9 mouse cellular contexts compared by ENCODE assay signal in genomic region chr11:59525237-59525636, GRCm38 (mm10). TPM values are rescaled to one million over a fixed set of nuclear protein-coding genes. Genes with fewer than 3 reads are reported as not detected.
DNase-seq lines count a peak whose midpoint lies in the region; TF ChIP-seq lines count a peak whose summit lies in the region.
"Had no signal": no experiment of that assay in that cellular context is flagged by ENCODE, and none has a peak within 500 bp of the region (broad histone marks: within the 10 kb centered on the region; RNA-seq: fewer than 3 reads in every experiment).

No protein-coding gene starts in this region.

- 3% methylated on average over 10 of the region's 10 CpGs for WGBS in cerebellum, adult 2 months
- 2% methylated on average over 10 of the region's 10 CpGs for WGBS in lung, adult 2 months

- TF ChIP-seq CTCF in MEL (IDR thresholded peaks at IDR 0.05 in 2 of 3, conservative IDR thresholded peaks at IDR 0.05 in 1 of 3; ENCODE audit: control insufficient read depth in 1 of 3, insufficient read depth in 1 of 3, low read depth in 2 of 3, low read length in 3 of 3, poor library complexity in 1 of 3, severe bottlenecking in 1 of 3) = peak in 2 of 3 experiments; percentile 72 to 92
- TF ChIP-seq CTCF in cerebellum, adult 2 months (IDR thresholded peaks at IDR 0.05; ENCODE audit: borderline replicate concordance, insufficient read depth, low read depth, low read length) = peak; percentile 85
- TF ChIP-seq CTCF in lung, adult 2 months (IDR thresholded peaks at IDR 0.05; ENCODE audit: insufficient read depth, low read length) = peak; percentile 66

- H3K9me3 ChIP-seq in MEL (replicated peaks; ENCODE audit: insufficient read depth, low read length) = no peaks in the 10 kb centered on the region

- no peak; a peak in 1 of 4 replicates for TF ChIP-seq EP300 in MEL (IDR thresholded peaks at IDR 0.05; ENCODE audit: low read depth in 1 of 2, low read length in 2 of 2)

- H3K4me3 ChIP-seq in MEL (ENCODE audit: control insufficient read depth in 1 of 2, insufficient read depth in 1 of 2, low read depth in 2 of 2, low read length in 2 of 2) = no peak overlapping the region
- no peak overlapping the region for H3K4me3 ChIP-seq in cerebellum, adult 2 months (replicated peaks; ENCODE audit: insufficient read depth, low read depth, low read length)
- H3K4me3 ChIP-seq in lung, adult 2 months (replicated peaks; ENCODE audit: extremely low read depth, low read depth, low read length) = no peak overlapping the region

- peaks cover 0 to 5% of the 10 kb centered on the region in 2 experiments; a peak in 1 of 4 replicates for H3K27me3 ChIP-seq in MEL (ENCODE audit: control insufficient read depth in 1 of 2, insufficient read depth in 2 of 2, low read length in 2 of 2)
- no peaks in the 10 kb centered on the region for H3K27me3 ChIP-seq in cerebellum, adult 2 months (ENCODE audit: control insufficient read depth, insufficient read depth, low read length)

- H3K79me2 ChIP-seq in MEL (ENCODE audit: control insufficient read depth, insufficient read depth, low read length, poor library complexity) = no peaks in the 10 kb centered on the region

- no peaks in the 10 kb centered on the region for H3K36me3 ChIP-seq in MEL (ENCODE audit: control insufficient read depth in 1 of 2, insufficient read depth in 2 of 2, low read length in 2 of 2)

- peak; percentile 96 for TF ChIP-seq RAD21 in MEL (IDR thresholded peaks at IDR 0.05; ENCODE audit: low read depth, low read length)

- no peak for TF ChIP-seq POLR2A in MEL (IDR thresholded peaks at IDR 0.05; ENCODE audit: control insufficient read depth in 1 of 2, insufficient read depth in 1 of 2, low read depth in 1 of 2, low read length in 2 of 2, poor library complexity in 1 of 2)
- no peak for TF ChIP-seq POLR2A in cerebellum, adult 2 months (IDR thresholded peaks at IDR 0.05; ENCODE audit: borderline replicate concordance, insufficient read depth, low read length)
- no peak for TF ChIP-seq POLR2A in lung, adult 2 months (IDR thresholded peaks at IDR 0.05; ENCODE audit: borderline replicate concordance, extremely low read depth, low read depth, low read length)

- H3K9ac ChIP-seq in MEL (ENCODE audit: control insufficient read depth, low read depth, low read length, poor library complexity, severe bottlenecking) = no peak overlapping the region

- 0 out of 4 replicates have a peak, but pooled peaks cover 0 to 2% of the 10 kb centered on the region in 2 experiments for H3K4me1 ChIP-seq in MEL (ENCODE audit: control insufficient read depth in 1 of 2, insufficient read depth in 2 of 2, low read length in 2 of 2)
- peaks cover 7% of the 10 kb centered on the region; the same call in 1 of the 2 replicates for H3K4me1 ChIP-seq in cerebellum, adult 2 months (ENCODE audit: control insufficient read depth, insufficient read depth, low read length)
- no peaks in the 10 kb centered on the region for H3K4me1 ChIP-seq in lung, adult 2 months (ENCODE audit: control insufficient read depth, insufficient read depth, low read length)

- H3K27ac ChIP-seq in MEL (ENCODE audit: control insufficient read depth, low read depth, low read length) = no peak overlapping the region
- no peak overlapping the region for H3K27ac ChIP-seq in cerebellum, adult 2 months (ENCODE audit: insufficient read depth, low read length)

- DNase-seq in 3T3-L1 (ENCODE audit: low read depth, low spot score) = peak; percentile 92
- peak; percentile 90 for DNase-seq in MEL (ENCODE audit: low read depth, low spot score)
- peak; percentile 79 to 85 for DNase-seq in cerebellum, adult 2 months
- DNase-seq in gastrocnemius, adult 18-20 months (ENCODE audit: low spot score) = peak; percentile 85
- DNase-seq in kidney, postnatal 14 days = peak; percentile 86
- DNase-seq in lung, adult 2 months = peak; percentile 55
- peak; percentile 90 for DNase-seq in retina, postnatal 1 day
- DNase-seq in thymus, postnatal 4 days = peak; percentile 79

TF ChIP-seq in MEL, 35 proteins besides CTCF, POLR2A, EP300 and RAD21 (continues in another document):
- 0 out of 2 replicates have a peak, but pooled peaks have one; percentile 41 for TF ChIP-seq RCOR1 (IDR thresholded peaks at IDR 0.05; ENCODE audit: low read depth, low read length)
- TF ChIP-seq MAX (IDR thresholded peaks at IDR 0.05; ENCODE audit: low read length) = peak; percentile 13; the same call in 1 of the 2 replicates
- no peak for TF ChIP-seq POLR2AphosphoS2 (IDR thresholded peaks at IDR 0.05; ENCODE audit: low read length)
- TF ChIP-seq ZMIZ1 (IDR thresholded peaks at IDR 0.05; ENCODE audit: low read depth, low read length) = no peak
- TF ChIP-seq TAL1 (IDR thresholded peaks at IDR 0.05; ENCODE audit: low read length) = no peak
- peak; percentile 47; the same call in 1 of the 2 replicates for TF ChIP-seq BHLHE40 (IDR thresholded peaks at IDR 0.05; ENCODE audit: borderline replicate concordance, low read depth, low read length)
- TF ChIP-seq KAT2A (conservative IDR thresholded peaks at IDR 0.05; ENCODE audit: low read depth, low read length) = no peak
- TF ChIP-seq GATA1 (IDR thresholded peaks at IDR 0.05; ENCODE audit: low read depth, low read length) = no peak
- TF ChIP-seq CHD1 (IDR thresholded peaks at IDR 0.05; ENCODE audit: low read depth, low read length) = no peak
- TF ChIP-seq ZNF384 (IDR thresholded peaks at IDR 0.05; ENCODE audit: low read depth, low read length) = peak; percentile 99
- no peak for TF ChIP-seq UBTF (IDR thresholded peaks at IDR 0.05; ENCODE audit: borderline replicate concordance, insufficient read depth, low read depth, low read length)
- TF ChIP-seq GABPA (IDR thresholded peaks at IDR 0.05; ENCODE audit: low read depth, low read length) = no peak
- 0 out of 2 replicates have a peak, but pooled peaks have one; percentile 26 for TF ChIP-seq MXI1 (IDR thresholded peaks at IDR 0.05; ENCODE audit: low read depth, low read length)
- no peak for TF ChIP-seq MAFK (IDR thresholded peaks at IDR 0.05; ENCODE audit: borderline replicate concordance, low read depth, low read length)
- TF ChIP-seq NELFE (IDR thresholded peaks at IDR 0.05; ENCODE audit: low read depth, low read length) = no peak
- TF ChIP-seq MYB (IDR thresholded peaks at IDR 0.05; ENCODE audit: low read depth, low read length) = no peak
- TF ChIP-seq JUND (IDR thresholded peaks at IDR 0.05; ENCODE audit: low read depth, low read length) = no peak; the same call in 1 of the 2 replicates
- TF ChIP-seq SIN3A (IDR thresholded peaks at IDR 0.05; ENCODE audit: low read length) = peak; percentile 63
- 0 out of 2 replicates have a peak, but pooled peaks have one; percentile 46 for TF ChIP-seq HCFC1 (IDR thresholded peaks at IDR 0.05; ENCODE audit: low read depth, low read length)
- no peak for TF ChIP-seq CHD2 (IDR thresholded peaks at IDR 0.05; ENCODE audit: low read length)
- peak; percentile 67; the same call in 1 of the 2 replicates for TF ChIP-seq MAZ (IDR thresholded peaks at IDR 0.05; ENCODE audit: low read depth, low read length)
- peak; percentile 43; the same call in 1 of the 2 replicates for TF ChIP-seq ZKSCAN1 (IDR thresholded peaks at IDR 0.05; ENCODE audit: low read depth, low read length)
- no peak for TF ChIP-seq E2F4 (IDR thresholded peaks at IDR 0.05; ENCODE audit: borderline replicate concordance, low read depth, low read length)
- TF ChIP-seq MYC (IDR thresholded peaks at IDR 0.05; ENCODE audit: low read depth, low read length) = peak; percentile 67
- TF ChIP-seq POLR2AphosphoS5 (IDR thresholded peaks at IDR 0.05; ENCODE audit: borderline replicate concordance, low read depth, low read length) = no peak
- peak; percentile 63; the same call in 1 of the 2 replicates for TF ChIP-seq ELF1 (IDR thresholded peaks at IDR 0.05; ENCODE audit: low read depth, low read length)
- TF ChIP-seq ZC3H11A (IDR thresholded peaks at IDR 0.05; ENCODE audit: low read depth, low read length) = peak; percentile 88
- peak; percentile 93 for TF ChIP-seq SMC3 (IDR thresholded peaks at IDR 0.05; ENCODE audit: low read depth, low read length)
- TF ChIP-seq MEF2A (IDR thresholded peaks at IDR 0.05; ENCODE audit: extremely low read depth, insufficient replicate concordance, low read depth, low read length, poor library complexity, severe bottlenecking) = no peak
- TF ChIP-seq ETS1 (IDR thresholded peaks at IDR 0.05; ENCODE audit: low read depth, low read length) = no peak
- 0 out of 2 replicates have a peak, but pooled peaks have one; percentile 19 for TF ChIP-seq TBP (IDR thresholded peaks at IDR 0.05; ENCODE audit: low read depth, low read length)
- TF ChIP-seq NRF1 (IDR thresholded peaks at IDR 0.05; ENCODE audit: insufficient read depth, low read depth, low read length, poor library complexity, severe bottlenecking) = no peak
- no peak for TF ChIP-seq TCF12 (IDR thresholded peaks at IDR 0.05; ENCODE audit: low read depth, low read length)

RNA-seq across cellular contexts. Expression of gene Zkscan17, which starts 1.3 kb away (rescaled TPM):
- 31.7 and 31.8 TPM in 2 replicates for total RNA-seq in MEL (2012; rRNA removed)
- polyA plus RNA-seq in MEL (2012; ENCODE audit: insufficient read depth in 1 of 2, insufficient read length in 2 of 2, low read depth in 1 of 2, low replicate concordance in 2 of 2, missing spikeins in 1 of 2) = 10 to 100 TPM in 1 of 2 experiments, not detected in 1; 49.6 TPM
- 12.4 and 13.1 TPM in 2 replicates for polyA plus RNA-seq in cerebellum, adult 2 months (2012; rRNA removed)
- total RNA-seq in gastrocnemius, adult 18-20 months (2021) = 10 to 100 TPM; 14.3 to 15.6 TPM
- 12.7 and 12.9 TPM in 2 replicates for polyA plus RNA-seq in lung, adult 2 months (2012; rRNA removed)

RNA-seq across cellular contexts. Expression of gene Nlrp3, which starts 16.1 kb away (rescaled TPM):
- not detected in 2 replicates for total RNA-seq in MEL (2012; rRNA removed)
- polyA plus RNA-seq in MEL (2012; ENCODE audit: insufficient read depth in 1 of 2, insufficient read length in 2 of 2, low read depth in 1 of 2, low replicate concordance in 2 of 2, missing spikeins in 1 of 2) = not detected
- 0.26 and 0.73 TPM in 2 replicates for polyA plus RNA-seq in cerebellum, adult 2 months (2012; rRNA removed)
- under 1 TPM in 1 of 2 experiments, not detected in 1; 0.12 TPM for total RNA-seq in gastrocnemius, adult 18-20 months (2021)
- 1.6 and 2.2 TPM in 2 replicates for polyA plus RNA-seq in lung, adult 2 months (2012; rRNA removed)

RNA-seq across cellular contexts. Expression of gene Olfr222, which starts 50.8 kb away (rescaled TPM):
- total RNA-seq in MEL (2012; rRNA removed) = not detected in 2 replicates
- polyA plus RNA-seq in MEL (2012; ENCODE audit: insufficient read depth in 1 of 2, insufficient read length in 2 of 2, low read depth in 1 of 2, low replicate concordance in 2 of 2, missing spikeins in 1 of 2) = not detected
- not detected in 2 replicates for polyA plus RNA-seq in cerebellum, adult 2 months (2012; rRNA removed)
- total RNA-seq in gastrocnemius, adult 18-20 months (2021) = not detected
- polyA plus RNA-seq in lung, adult 2 months (2012; rRNA removed) = not detected in 2 replicates
- polyA plus RNA-seq: heart, embryonic 14.5 days had no signal

RNA-seq across cellular contexts. Expression of gene Zfp867, which starts 53.0 kb away (rescaled TPM):
- total RNA-seq in MEL (2012; rRNA removed) = 0.12 TPM in 1 of 2 replicates, not detected in the other
- 1 to 10 TPM in 1 of 2 experiments, not detected in 1; 1.3 TPM for polyA plus RNA-seq in MEL (2012; ENCODE audit: insufficient read depth in 1 of 2, insufficient read length in 2 of 2, low read depth in 1 of 2, low replicate concordance in 2 of 2, missing spikeins in 1 of 2)
- 4.5 and 4.9 TPM in 2 replicates for polyA plus RNA-seq in cerebellum, adult 2 months (2012; rRNA removed)
- 1 to 10 TPM; 2.0 to 2.3 TPM for total RNA-seq in gastrocnemius, adult 18-20 months (2021)
- 0.45 and 0.97 TPM in 2 replicates for polyA plus RNA-seq in lung, adult 2 months (2012; rRNA removed)
